Comparison of ENCODE assay signal across 19 mouse cellular contexts in genomic region chr1:24734866-24735265, GRCm38 (mm10).
"Had no signal": no experiment of that assay in that cellular context is flagged by ENCODE, and none has a peak within 500 bp of the region (broad histone marks: within the 10 kb centered on the region; RNA-seq: fewer than 3 reads in every experiment).

No protein-coding gene starts in this region.

- DNase-seq: kidney, adult 2 months; kidney, postnatal 25 days; layer of hippocampus, adult 9-11 months; liver; lung, adult 18-20 months; right cerebral cortex, postnatal 25 days; spleen, adult 18-20 months; thymus, postnatal 25 days had no signal

- H3K27ac ChIP-seq: kidney, postnatal 0 days; layer of hippocampus, adult 2 months; limb, embryonic 10.5 days; limb, embryonic 13.5 days; liver, embryonic 12.5 days; liver, embryonic 15.5 days; macrophage; midbrain, embryonic 12.5 days; stomach, embryonic 15.5 days had no signal

- H3K27me3 ChIP-seq: limb, embryonic 13.5 days; liver, embryonic 12.5 days; liver, embryonic 15.5 days; midbrain, embryonic 12.5 days; stomach, embryonic 15.5 days had no signal

- H3K4me1 ChIP-seq: liver, embryonic 12.5 days; liver, embryonic 15.5 days; midbrain, embryonic 12.5 days; stomach, embryonic 15.5 days had no signal

- H3K9me3 ChIP-seq: limb, embryonic 10.5 days; limb, embryonic 13.5 days; liver, embryonic 12.5 days; liver, embryonic 15.5 days; midbrain, embryonic 12.5 days; stomach, embryonic 15.5 days had no signal

- H3K9ac ChIP-seq: limb, embryonic 13.5 days; liver, embryonic 12.5 days; liver, embryonic 15.5 days; midbrain, embryonic 12.5 days; stomach, embryonic 15.5 days had no signal

- ATAC-seq: intestine, postnatal 0 days; liver, embryonic 12.5 days; midbrain, embryonic 16.5 days had no signal

- H3K4me2 ChIP-seq: limb, embryonic 13.5 days; liver, embryonic 12.5 days; liver, embryonic 15.5 days; midbrain, embryonic 12.5 days; stomach, embryonic 15.5 days had no signal

- H3K4me3 ChIP-seq: layer of hippocampus, adult 2 months; limb, embryonic 10.5 days; limb, embryonic 13.5 days; liver, embryonic 12.5 days; liver, embryonic 15.5 days; midbrain, embryonic 12.5 days; stomach, embryonic 15.5 days had no signal
